Mouse (Mus musculus) G1E (cell line): Measurements from ENCODE around the gene Cyp8b1.

Experiments
- CTCF ChIP-seq: IDR thresholded peaks from 2 replicates; pipeline ENCODE4 v1.5.1; 2012; ENCODE audit warnings: low read depth, low read length, inconsistent platforms, mixed read lengths
- GATA1 ChIP-seq: IDR thresholded peaks from 2 replicates; pipeline ENCODE4 v1.6.1; 2012; ENCODE audit warnings: borderline replicate concordance, low read length, inconsistent platforms, mixed read lengths
- GATA2 ChIP-seq: IDR thresholded peaks from 2 replicates; pipeline ENCODE4 v1.6.1; 2012; ENCODE audit warnings: low read depth, low read length, inconsistent platforms, borderline replicate concordance
- POLR2AphosphoS5 ChIP-seq: IDR thresholded peaks from 2 replicates; pipeline ENCODE4 v1.6.1; 2012; ENCODE audit warnings: low read depth, low read length, inconsistent platforms; ENCODE audit not compliant: insufficient replicate concordance
- TAL1 ChIP-seq: conservative IDR thresholded peaks from 2 replicates; pipeline ENCODE4 v1.6.1; 2012; ENCODE audit warnings: low read depth, low read length, inconsistent platforms, mixed read lengths

DNA sequence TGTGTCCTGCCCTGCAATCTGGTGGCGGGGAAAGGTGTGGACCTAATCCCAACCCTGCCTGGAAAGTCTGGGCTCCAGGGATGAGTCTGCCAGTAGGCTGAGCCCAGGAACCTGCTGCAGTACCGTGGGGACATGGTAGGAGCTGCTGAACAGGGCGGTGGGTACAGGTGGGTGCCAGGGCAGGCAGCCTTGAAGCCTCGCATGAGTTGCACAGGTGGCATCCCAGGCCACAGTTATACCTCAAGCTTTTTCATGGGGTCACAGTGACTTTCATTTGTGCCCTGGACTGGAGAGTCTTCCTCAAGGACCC lies 35.0 kb upstream of the Cyp8b1 start:
- TF ChIP-seq CTCF (no peak), POLR2AphosphoS5 (no peak), GATA2 (no peak), GATA1 (no peak), TAL1 (no peak)
